Mouse (Mus musculus): ENCODE data around the gene Dlgap4.
"Not testable (repeated sequence)": the region's sequence is repeated elsewhere in the genome, so short reads cannot be mapped to it uniquely, and the experiment has no call there.

Gene Dlgap4

DNA sequence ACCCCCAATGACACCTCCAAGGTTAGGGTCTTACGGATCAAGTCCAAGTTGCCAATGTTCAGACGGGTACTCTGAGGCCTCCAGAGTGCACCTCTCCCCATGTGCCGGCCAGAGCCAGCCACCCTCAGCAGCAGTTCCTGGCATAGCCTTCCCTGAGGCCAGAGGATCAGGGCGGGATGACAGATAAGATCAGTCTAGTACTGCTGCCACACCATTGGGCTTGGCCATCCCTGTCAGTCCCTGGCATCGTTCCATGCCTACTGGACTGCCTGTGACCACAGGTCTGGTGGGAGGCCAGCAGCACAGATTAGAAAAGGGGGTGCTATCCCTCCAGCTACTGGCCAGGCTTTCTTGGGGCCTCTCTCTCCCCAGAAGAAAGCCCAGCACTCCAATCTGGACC lies 165.5 kb downstream of the Dlgap4 start:
- DNase-seq = peak in 1 of 2 experiments; percentile 14

DNA sequence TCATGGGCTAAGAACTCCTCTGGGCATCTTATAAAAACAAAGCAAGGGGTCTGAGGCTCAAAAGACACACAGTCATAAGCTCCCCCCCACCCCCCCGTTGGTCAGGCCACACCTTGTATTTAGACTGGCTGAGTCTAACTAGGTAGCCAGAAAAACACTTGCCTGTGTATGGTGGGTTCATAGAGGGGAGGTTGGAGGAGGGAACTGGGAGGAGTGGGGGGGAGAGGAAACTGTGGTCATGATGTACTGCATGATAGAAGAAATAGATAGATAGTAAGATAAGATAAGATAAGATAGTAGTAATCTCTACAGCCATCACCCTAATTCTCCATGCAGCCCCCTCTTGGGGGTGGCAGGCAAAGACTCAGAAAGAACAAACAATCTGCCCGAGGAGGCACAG lies 166.0 kb downstream of the Dlgap4 start:
- no peak for DNase-seq

DNA sequence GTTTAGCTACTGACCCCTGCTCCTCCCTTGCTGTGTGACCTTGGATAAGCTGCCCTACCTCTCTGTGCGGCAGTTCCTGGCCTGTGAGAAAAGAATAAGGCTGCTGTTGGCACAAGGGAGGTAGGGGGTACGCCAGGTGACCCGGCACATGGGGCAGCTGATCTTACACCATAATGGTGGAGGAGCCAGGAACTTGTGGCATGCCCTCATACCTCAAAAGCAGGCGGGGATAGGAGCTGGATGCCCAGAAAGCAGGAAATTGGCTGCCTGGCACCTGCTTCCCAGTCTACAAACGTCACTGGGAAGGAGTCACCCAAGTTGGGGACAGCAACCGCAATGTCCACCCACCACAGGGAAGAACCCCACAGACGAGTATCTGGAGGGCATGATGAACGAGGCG lies 166.6 kb downstream of the Dlgap4 start:
- DNase-seq = no peak

DNA sequence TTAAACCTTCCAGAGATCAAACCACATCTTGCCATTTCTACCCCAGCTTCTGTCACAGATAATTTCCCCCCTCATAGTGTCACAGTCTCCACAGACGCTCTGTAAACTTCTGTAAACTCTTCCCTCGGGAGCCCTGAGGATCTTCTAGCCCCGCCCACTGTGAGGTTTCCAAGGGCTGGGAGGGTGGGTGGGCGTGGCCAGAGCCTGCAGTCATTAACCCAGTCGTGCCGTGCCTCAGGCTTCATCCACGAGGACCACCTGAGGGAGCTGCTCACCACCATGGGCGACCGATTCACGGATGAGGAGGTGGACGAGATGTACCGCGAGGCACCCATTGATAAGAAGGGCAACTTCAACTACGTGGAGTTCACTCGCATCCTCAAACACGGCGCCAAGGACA lies 167.2 kb downstream of the Dlgap4 start:
- peak; percentile 60 to 67 for DNase-seq

DNA sequence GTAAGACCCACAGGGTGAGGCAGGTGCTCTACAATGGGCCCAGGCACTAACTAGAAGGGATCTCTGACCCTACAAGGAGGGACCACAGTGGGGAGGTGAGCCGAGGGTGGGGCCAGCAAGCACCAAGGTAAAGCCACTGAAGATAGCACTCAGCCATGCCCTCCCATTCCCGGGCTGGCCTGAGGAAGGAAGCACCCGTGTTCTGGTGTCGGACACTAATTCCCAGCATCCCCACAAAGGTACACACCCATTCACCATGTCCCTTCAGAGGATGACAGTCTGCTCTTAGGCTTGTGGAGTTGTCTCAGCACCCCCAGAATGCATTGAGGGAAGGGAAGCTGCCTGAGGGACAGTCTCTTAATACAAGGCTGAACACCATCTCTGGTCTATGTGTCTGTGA lies 167.8 kb downstream of the Dlgap4 start:
- no peak for DNase-seq

DNA sequence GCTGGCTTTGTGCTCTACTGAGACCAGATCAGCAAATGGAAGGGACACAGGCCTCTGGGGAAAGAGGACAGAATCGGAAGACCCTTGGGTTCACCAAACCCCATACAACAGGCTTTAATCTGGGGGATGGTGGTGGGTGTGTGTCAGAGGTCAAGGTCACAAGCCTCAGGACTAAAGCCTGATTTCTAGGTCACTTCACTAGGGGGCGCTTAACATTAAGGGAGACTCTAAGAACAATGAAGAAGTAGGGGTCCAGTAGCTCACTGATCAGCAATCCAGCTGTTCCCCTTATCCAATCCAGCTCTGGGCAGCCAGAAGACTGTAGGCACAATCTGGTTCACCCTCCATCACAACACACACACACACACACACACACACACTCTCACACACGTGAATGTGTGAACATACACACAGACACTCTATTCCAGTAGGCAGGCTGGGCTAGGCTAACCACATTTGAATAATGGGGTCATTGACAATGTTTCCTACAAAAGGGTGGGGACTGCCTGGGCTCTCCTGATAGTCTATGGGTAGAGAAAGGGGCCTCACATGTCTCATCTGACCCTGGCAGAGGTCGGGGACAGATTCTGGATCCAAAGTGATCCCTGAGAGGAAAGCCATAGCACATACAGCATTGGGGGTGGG lies 168.5 kb downstream of the Dlgap4 start:
- DNase-seq = no peak

DNA sequence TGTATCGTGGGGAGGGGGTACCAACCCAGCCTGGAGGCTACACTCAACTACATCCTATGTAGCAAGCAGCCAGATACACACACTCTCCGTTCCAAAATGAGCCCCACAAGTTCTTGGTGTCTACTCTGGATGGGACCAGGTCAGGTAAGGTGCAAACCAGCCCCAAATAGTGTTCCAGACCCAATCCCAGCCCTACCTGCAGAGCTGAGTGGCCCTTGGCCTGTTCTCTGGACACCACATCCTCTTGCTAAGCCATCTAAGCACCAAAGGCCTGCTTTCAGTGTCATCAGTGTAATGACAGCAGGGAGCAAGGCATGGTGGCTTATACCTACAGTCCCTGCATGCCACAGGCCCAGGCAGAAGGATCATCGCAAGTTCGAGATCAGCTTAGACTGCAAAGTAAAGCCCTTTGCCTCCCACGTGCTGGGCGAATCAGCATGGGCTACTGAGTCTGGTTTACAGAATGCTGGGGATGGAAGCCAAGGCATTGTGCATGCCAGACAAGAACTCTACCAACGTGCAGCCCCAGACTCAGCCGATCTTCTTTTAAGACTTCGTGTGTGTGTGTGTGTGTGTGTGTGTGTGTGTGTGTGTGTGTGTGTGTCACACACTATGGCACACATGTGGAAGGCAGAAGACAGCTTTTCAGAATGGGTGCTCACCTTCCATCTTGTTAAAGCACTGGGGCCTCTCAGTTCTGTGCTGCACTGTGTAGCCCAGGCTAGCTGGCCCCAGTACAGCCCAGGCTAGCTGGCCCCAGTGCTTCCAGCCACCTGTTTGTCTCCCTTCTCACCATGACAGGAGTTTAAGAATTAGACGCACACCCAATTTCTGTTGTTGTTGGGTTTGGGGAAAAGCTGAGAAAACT lies 169.2 kb downstream of the Dlgap4 start:
- DNase-seq = no peak

DNA sequence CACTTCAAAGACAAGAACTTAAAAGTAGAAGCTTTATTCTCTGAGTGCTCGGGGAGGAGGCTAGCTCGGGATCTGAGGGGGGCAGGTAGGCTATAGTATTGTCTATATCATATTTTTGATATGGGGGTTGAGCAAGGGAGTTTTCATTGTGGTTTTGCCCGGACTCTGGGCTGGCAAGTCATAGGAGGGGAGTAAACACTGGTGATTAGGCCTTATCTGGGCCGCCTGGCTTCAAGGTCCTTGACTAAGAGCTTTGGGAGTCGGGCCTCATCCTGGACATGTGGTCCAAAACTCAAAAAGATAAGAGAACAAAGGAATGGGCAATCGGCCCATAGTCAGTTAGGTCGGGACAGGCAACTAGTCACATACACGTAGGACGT lies 169.8 kb downstream of the Dlgap4 start:
- DNase-seq = no peak

DNA sequence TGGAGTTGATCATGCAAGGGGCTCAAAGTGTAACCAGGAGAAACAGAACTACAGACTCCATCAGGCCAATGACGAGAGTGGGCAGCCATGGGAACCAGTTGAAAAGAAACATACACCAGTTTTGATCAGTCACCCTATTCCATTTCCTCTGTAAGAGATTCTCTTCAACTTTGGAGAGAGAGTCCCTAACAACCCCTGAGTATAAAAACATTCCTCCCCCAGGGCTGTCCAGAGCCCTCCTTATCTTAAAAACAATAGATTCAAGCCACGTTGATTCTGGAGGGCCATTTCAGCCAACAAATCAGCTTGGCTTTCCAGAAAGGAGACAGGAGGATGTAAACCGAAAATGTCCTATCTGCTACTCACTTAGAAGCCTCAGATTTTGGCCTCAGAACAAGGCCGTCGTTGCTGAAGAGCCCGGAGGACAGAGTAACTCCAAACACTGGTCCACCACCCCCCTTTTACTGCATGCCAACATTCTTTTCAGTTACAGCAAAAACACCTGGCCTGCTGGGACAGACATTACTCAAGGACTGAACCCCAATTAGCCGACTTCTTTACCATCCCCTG lies 170.6 kb downstream of the Dlgap4 start:
- no peak for DNase-seq

DNA sequence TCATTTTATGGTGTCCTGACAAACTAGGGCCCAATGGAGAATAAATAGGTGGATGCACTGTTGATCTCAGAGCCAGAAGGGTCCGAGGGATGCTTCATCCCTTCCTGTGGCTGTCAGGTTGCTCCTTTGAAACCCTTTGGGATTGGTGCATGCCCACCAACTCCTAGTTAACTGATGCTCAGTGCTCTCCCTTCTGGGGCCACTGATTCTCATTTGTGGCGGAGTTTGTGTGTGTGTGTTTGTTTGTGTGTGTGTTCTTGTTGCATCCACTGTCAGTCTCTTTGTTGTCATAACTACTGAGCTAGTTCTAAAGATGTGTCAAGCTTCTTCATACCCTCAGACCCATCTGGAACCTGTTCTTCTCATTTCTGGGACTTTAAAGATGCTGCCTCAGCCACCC lies 171.4 kb downstream of the Dlgap4 start:
- no peak for DNase-seq

DNA sequence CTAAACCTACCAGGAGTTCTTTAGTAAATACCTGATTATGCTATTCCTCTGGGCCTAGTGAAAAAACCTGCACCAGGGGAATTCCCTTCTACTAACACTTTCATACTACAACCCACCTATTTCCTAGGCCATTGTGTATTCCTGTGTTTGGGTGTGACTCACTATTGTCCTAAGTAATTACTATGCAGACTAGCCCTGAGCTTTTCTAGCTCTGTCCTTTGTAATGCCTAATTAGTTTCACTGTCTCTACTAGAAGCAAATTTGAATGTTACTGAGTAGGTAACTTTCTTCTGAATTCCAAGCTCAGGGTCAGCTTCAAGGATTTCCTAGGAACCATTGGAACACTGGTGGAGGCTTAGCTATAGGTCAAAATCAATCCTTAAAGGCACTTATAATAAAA lies 172.9 kb downstream of the Dlgap4 start:
- not testable (repeated sequence) for DNase-seq

DNA sequence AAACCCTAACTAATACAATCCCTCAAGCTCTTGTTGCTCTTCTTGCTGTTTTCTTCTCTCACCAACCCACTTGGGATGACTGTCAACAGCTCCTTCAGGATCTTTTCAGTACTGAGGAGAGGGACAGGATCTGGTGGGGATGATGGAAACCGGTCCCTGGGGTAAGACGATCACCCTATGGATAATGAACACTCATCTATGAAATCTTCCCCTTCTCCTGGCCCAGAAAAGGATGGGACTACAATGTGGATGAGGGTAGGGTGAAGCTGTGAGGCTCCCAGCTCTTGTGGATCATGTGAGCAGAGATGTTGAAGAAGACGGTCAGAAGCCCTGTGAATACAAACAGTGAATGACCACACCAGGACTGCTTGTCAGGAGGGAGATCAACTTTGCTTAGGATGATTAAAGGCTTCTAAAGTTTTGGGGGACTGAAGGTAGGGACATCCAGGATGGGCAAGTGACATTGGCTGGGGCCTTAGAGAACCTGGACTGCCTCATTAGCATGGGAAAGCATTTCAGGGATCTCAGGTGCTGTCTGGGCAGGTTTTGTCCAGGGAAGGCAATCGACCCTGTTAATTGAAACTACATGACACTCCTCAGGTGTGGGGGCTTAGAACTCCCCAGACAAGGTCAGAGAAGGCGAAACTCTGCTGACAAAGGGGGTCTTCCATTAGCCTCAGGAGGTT lies 173.7 kb downstream of the Dlgap4 start:
- no peak for DNase-seq

DNA sequence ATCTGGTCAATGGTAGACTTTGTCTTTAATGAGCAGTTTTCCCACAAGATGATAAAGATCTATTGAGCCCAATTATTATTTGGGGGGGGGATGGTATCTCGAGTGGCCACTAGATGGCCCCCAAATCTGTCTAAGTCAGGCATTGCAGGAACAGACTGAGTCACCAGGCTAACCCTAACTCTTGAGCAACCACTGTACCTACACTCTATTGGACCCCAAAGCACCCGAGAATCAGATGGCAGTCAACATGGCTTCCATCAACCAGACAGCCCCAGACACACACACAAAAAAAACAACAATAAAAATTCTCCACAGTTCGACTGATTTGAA lies 174.2 kb downstream of the Dlgap4 start:
- no peak for DNase-seq

DNA sequence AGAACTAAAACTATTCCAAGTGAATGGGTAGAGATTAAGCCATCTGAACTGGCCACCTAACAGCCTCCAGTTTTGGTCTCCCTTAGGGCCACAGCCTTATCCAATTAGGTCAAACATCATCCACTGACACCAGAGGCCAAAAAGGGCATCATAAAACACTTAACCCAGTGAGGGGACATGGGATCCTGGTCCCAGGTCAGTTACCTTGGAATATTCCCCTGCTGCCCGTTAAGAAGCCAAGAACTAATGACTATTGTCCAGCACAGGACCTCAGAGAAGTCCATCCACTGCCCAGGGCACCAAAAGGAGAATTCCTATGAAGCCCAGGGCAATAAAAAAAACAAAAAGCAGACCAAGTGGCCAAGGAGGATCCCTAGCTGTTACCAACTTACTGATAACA lies 175.3 kb downstream of the Dlgap4 start:
- DNase-seq = no peak

DNA sequence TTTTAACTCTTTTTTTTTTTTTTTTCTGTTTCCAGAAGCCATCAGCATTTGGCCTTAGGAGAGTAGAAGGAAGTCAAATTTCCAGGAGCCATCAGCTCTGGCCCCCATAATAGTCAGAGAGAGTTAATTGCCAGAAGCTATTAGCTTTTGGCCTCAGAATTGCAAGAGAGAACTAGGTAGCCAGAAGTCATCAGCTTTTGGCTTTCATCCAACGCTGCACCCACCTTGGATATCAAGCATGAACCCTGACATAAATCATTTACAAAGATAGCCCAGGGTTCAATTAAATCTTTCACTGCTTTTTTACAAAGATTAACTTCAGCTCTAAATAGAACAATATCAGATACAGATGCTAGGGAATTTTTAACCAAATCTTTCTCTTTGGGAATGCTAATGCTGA lies 185.0 kb downstream of the Dlgap4 start:
- no peak for DNase-seq

DNA sequence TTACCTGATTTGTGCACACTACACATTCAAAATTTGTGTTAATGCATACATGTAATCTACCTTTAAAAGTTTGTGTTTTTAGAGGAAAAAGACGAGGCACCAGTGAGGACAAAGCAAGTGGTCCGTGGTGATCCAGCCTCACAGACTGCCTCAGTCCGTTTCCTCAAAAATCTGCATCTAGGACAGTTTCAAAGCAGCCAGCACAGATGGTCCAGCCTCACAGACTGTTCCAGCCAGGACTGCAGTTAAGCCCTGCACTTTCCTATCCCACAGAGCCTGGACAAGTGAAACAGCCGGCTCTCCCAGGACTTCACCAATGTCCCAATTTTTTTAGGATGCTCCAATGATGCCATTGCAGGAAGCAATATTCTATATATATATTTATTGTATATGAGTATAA lies 187.5 kb downstream of the Dlgap4 start:
- DNase-seq = no peak

DNA sequence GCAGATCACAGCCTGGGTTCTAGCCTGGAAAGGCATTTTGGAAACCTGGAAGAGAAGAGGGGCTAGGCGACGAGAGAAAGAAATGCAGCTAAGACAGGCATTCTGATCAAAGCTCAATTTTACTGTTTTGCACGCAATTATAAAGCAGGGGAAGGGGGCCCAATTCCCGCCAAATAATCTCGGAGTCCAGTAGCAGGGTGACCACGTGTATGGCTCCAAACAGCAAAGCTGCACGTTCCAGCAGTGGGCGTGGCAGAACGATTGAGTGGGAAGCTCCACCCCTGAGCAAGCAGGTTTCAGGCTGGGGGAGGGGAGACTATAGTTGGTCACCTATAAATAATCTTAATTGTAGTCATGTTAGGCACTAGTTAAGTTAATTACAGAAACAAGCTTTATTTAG lies 188.6 kb downstream of the Dlgap4 start:
- peak in 1 of 2 experiments; percentile 43 for DNase-seq

DNA sequence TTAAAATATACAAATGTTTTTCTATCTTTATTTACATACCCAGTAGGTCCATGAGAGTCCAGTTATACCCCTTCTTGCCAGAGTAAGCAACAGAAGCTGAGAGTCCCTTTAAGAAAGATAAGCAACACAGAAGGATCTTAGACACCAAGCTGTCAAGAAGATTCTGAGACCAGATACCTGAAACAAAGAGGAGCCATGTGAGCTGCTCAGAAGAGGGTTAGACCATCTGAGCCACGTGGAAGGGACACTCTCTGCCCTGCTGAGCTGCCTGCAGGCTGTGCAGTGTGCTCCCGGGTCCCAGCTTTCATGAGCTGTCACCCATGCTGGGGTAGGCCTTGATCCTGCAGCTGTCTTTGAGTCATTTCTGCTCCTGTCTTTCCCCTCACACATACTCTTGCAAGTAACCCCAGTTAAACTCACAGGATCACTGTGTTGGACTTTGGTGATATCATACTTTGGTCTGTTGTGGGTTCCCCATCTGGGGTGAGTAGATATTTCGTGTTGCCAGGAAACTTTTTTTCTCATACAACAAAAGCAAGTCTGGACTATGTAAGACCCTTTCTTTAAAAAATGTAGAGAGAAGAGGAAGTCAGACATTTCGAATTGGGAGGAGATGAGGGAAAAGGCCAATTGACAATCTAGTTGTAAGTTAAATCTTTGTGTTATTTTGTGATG lies 190.3 kb downstream of the Dlgap4 start:
- DNase-seq = no peak

DNA sequence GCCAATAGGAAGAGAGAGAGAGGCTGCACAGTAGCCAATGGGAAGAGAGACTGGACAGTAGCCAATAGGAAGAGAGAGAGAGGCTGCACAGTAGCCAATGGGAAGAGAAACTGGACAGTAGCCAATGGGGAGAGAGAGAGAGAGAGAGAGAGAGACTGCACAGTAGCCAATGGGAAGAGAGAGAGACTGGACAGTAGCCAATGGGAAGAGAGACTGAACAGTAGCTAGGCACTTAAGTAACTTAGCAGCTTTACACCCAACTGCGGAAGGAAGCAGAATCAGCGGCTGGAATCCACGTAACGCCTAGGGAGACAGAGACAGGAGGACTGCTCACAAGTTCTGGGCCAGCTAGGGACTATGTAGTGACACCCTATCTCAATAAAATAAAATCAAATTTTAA lies 191.1 kb downstream of the Dlgap4 start:
- no peak for DNase-seq

DNA sequence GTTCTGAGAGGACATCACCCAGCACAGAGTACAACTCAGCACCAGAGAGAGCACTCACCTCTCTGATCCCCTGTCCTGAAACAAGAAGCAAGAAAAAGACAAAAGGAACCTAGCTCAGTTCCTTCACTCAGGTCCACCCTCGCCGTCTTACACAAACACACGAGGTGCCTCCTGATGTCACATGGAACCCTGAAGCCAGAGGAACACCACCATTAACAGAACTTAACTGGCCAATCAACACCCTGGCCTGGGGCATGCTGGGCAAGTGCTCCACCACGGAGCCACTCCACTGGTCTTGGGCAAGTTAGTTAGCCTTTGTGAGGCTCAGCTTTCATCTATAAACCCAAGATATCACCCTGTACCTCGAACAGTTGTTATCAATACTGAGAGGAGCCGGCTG lies 193.4 kb downstream of the Dlgap4 start:
- DNase-seq = no peak

DNA sequence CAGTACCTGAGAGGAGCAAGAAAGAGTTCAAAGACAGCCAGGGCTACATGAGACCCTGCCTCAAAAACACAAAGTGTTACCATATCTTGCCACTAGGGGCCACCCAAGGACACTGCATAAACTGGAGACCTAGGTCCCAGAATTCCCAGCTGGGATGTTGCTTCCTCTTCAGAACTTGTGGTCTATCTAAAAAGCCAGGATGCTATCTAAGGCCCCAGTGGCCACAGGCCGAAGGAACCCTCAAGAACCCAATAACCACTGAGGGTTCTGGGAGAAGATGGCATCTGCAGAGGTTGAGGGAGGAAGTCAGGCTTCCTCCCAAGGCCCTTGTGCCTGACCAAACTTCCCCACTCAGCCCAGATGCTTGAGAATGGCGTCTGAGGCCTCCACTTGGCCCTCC lies 196.1 kb downstream of the Dlgap4 start:
- DNase-seq = peak; percentile 81 to 84

DNA sequence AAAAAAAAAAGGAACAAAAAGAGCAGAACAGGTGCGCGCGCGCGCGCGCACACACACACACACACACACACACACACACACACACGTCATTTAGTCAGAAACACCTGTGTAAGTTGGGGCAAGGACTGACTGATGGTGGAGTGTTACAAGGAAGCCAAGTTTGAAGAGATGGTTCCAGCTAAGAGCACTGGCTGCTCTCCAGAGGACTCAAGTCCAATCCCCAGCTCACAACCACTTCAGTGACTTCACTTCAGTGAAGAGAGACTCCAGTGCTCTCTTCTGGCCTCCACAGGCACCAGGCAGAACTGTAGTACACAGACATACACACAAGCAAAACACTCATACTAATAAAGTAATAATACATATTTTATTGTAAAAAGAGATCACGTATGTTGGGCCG lies 197.2 kb downstream of the Dlgap4 start:
- DNase-seq = no peak

DNA sequence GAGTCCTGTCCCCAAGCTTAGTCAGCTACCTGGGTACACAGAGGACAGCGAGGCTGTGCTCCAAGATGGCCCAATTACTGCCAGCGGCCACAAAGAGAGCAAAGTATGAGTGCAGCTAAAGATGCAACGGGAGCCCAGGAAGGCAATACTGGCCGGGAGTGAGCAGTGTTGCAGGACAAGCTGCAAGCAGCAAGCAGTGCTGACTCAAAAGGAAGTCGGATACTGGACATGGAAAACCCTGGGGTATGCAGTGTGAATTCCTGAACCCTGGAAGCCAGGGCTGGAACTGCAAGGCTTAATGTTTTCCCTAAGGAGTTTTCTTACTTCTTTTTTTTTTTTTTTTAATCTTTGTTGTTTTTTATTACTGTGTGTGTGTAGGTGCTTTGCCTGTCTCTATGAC lies 198.1 kb downstream of the Dlgap4 start:
- DNase-seq = no peak
